In the genomic region with DNA sequence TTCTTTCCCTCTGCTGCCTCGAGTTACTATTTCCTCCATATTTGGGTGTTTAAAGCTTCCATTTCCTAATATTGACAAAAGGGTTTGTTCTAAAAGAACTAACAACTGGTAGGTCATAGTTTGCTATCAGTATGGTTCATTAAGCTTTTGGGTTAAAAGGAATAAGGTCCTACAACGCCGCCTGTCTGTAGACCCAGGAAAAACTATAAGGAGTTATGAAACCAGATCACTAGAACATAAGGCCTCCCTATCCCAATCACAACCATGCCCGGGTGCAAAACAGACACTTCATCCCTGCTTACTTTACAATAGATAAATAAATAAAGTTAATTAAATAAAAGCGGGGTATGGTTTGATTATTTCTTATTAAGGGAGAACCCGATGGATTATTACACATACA, we compare ENCODE assay signal across 8 mouse cellular contexts. TPM values are rescaled to one million over a fixed set of nuclear protein-coding genes. Genes with fewer than 3 reads are reported as not detected.
DNase-seq lines count a peak whose midpoint lies in the region; ATAC-seq and TF ChIP-seq lines count a peak whose summit lies in the region.

No protein-coding gene starts in this region.

- peaks cover 6% of the 10 kb centered on the region for H3K36me3 ChIP-seq in hindbrain, embryonic 13.5 days
- no peaks in the 10 kb centered on the region for H3K36me3 ChIP-seq in lung, postnatal 0 days (ENCODE audit: insufficient read depth, low read length)

- no peak overlapping the region for H3K27ac ChIP-seq in hindbrain, embryonic 13.5 days
- peak overlapping the region; percentile 100 for H3K27ac ChIP-seq in lung, postnatal 0 days (ENCODE audit: low read length)

- 7% methylated on average over 6 of the region's 6 CpGs for WGBS in hindbrain, embryonic 13.5 days
- WGBS in lung, postnatal 0 days: under 1% methylated on average over 6 of the region's 6 CpGs

- POLR2A ChIA-PET in Patski (lab: Charles Lee): interaction anchor here (0.7 to 1.3 kb wide), 6 partner anchors 8 to 600 kb away, joined by 3 to 6 read pairs (median 4); no protein-coding TSS in a partner anchor

- H3K9me3 ChIP-seq in hindbrain, embryonic 13.5 days: no peaks in the 10 kb centered on the region
- no peaks in the 10 kb centered on the region for H3K9me3 ChIP-seq in lung, postnatal 0 days (ENCODE audit: low read length)

- TF ChIP-seq EP300 in lung, postnatal 0 days (IDR thresholded peaks at IDR 0.05): no peak

- peak overlapping the region; percentile 96 for H3K9ac ChIP-seq in hindbrain, embryonic 13.5 days
- peak overlapping the region; percentile 88 for H3K9ac ChIP-seq in lung, postnatal 0 days (replicated peaks; ENCODE audit: low read depth)

- H3K4me2 ChIP-seq in hindbrain, embryonic 13.5 days: peak overlapping the region; percentile 63
- peak overlapping the region; percentile 83 for H3K4me2 ChIP-seq in lung, postnatal 0 days (replicated peaks; ENCODE audit: low read depth, low read length)

- TF ChIP-seq CTCF in Patski (IDR thresholded peaks at IDR 0.05): peak; percentile 78
- TF ChIP-seq CTCF in lung, postnatal 0 days (IDR thresholded peaks at IDR 0.05): peak; percentile 77

- CTCF ChIA-PET in Patski (lab: Charles Lee): interaction anchor here (0.7 to 3.2 kb wide), 21 partner anchors 9 to 161 kb away, joined by 3 to 18 read pairs (median 6); no protein-coding TSS in a partner anchor

- DNase-seq in Patski (ENCODE audit: low read depth, low spot score): peak; percentile 43
- DNase-seq in cerebellum, adult 9-11 months: peak; percentile 76
- DNase-seq in frontal cortex, postnatal 10 days (ENCODE audit: low spot score in 2 of 2): peak; percentile 38 to 53
- DNase-seq in layer of hippocampus, postnatal 14 days (ENCODE audit: low spot score in 2 of 2): peak; percentile 62 to 81
- peak; percentile 91 for DNase-seq in lung, postnatal 0 days (ENCODE audit: low spot score)
- DNase-seq in retina, postnatal 7 days (ENCODE audit: low read depth, low spot score): peak; percentile 28
- peak; percentile 63 for DNase-seq in yolk sac, embryonic 10.5 days (ENCODE audit: low spot score)

- in situ Hi-C loops in Patski (cut with MboI; ENCODE audit: low pct_unique_long_range_greater_than_20kb): loop anchor here (25.0 kb wide), 1 partner anchor 902 kb away; the partner anchor contains the start of gene Gc

- no peak for ATAC-seq in Patski
- no peak for ATAC-seq in hindbrain, embryonic 13.5 days (ENCODE audit: low FRiP score)
- ATAC-seq in lung, postnatal 0 days: no peak

- H3K4me1 ChIP-seq in hindbrain, embryonic 13.5 days (replicated peaks): peaks cover 31% of the 10 kb centered on the region
- H3K4me1 ChIP-seq in lung, postnatal 0 days (ENCODE audit: insufficient read depth, low read depth, low read length): peaks cover 6% of the 10 kb centered on the region; the same call in 1 of the 2 replicates

- no peaks in the 10 kb centered on the region for H3K27me3 ChIP-seq in Patski
- no peaks in the 10 kb centered on the region for H3K27me3 ChIP-seq in hindbrain, embryonic 13.5 days
- no peaks in the 10 kb centered on the region for H3K27me3 ChIP-seq in lung, postnatal 0 days (replicated peaks; ENCODE audit: insufficient read depth, low read length)

- peak overlapping the region; percentile 92 for H3K4me3 ChIP-seq in hindbrain, embryonic 13.5 days
- peak overlapping the region; percentile 96 for H3K4me3 ChIP-seq in lung, postnatal 0 days (ENCODE audit: low read depth, low read length)

RNA-seq across cellular contexts. Expression of gene Ankrd17, which starts 1.9 kb away (rescaled TPM):
- 79.5 TPM for polyA plus RNA-seq in Patski (2021)
- polyA plus RNA-seq in hindbrain, embryonic 13.5 days (2015; fragmentation: Nextera tagmentation; extraction: Ambion mirVana): 28.1 and 29.7 TPM in 2 replicates
- total RNA-seq in layer of hippocampus, postnatal 14 days (2021): 100 to 1,000 TPM; 106 to 110 TPM
- polyA plus RNA-seq in lung, postnatal 0 days (2015; fragmentation: Nextera tagmentation; extraction: Ambion mirVana): 16.0 and 17.3 TPM in 2 replicates

RNA-seq across cellular contexts. Expression of gene Gm9958, which starts 2.5 kb away (rescaled TPM):
- 1.8 TPM for polyA plus RNA-seq in Patski (2021)
- polyA plus RNA-seq in hindbrain, embryonic 13.5 days (2015; fragmentation: Nextera tagmentation; extraction: Ambion mirVana): 5.8 and 6.1 TPM in 2 replicates
- 1 to 10 TPM; 1.1 to 1.5 TPM for total RNA-seq in layer of hippocampus, postnatal 14 days (2021)
- polyA plus RNA-seq in lung, postnatal 0 days (2015; fragmentation: Nextera tagmentation; extraction: Ambion mirVana): 5.3 and 5.8 TPM in 2 replicates

Comparison
In these comparisons a context has a peak if more than half of its experiments do, and no peak if none do; other contexts are left out.
1. DNase-seq: peak in every context shown above with its lines; median percentile 91 in lung, postnatal 0 days; 76 in cerebellum, adult 9-11 months; 72 in layer of hippocampus, postnatal 14 days; 63 in yolk sac, embryonic 10.5 days; 46 in frontal cortex, postnatal 10 days; 43 in Patski; 28 in retina, postnatal 7 days.